Mouse (Mus musculus) lung, adult 2 months (tissue): ENCODE measurements around the gene Spint1.

Experiments
- CTCF ChIP-seq: fragments of 200-500 bp; IDR thresholded peaks from 2 replicates; pipeline ENCODE4 v1.5.1; 2011; ENCODE audit warnings: mild to moderate bottlenecking, low read length, control low read depth; ENCODE audit not compliant: insufficient read depth
- POLR2A ChIP-seq: fragments of 200-500 bp; IDR thresholded peaks from 2 replicates; pipeline ENCODE4 v1.6.1; 2011; ENCODE audit warnings: low read depth, mild to moderate bottlenecking, control low read depth, low read length, borderline replicate concordance; ENCODE audit errors: extremely low read depth

GRCm38 (mm10) chr2:119292281-119292680 is 55.1 kb downstream of the Spint1 start:
- TF ChIP-seq POLR2A (no peak), CTCF (no peak)
